Mouse (Mus musculus) retina, postnatal 7 days (tissue): Measurements from ENCODE around the gene Pde4d.

Experiments
- DNase-seq: peaks from one replicate; pipeline ENCODE4 v3.0.0-alpha.2; 2012; ENCODE audit warnings: low read depth, low spot score

The Pde4d gene

GRCm38 (mm10) chr13:109655390-109655789, 1205.6 kb downstream of the Pde4d start:
- DNase-seq, result no peak

GRCm38 (mm10) chr13:109659103-109659502, 1209.4 kb downstream of the Pde4d start:
- DNase-seq, result no peak

- DNase-seq, result no peak
These were observed 1211.6 kb downstream of the Pde4d start for GRCm38 (mm10) chr13:109661345-109661744.

- no peak for DNase-seq
These were observed 1212.4 kb downstream of the Pde4d start for GRCm38 (mm10) chr13:109662099-109662498.

GRCm38 (mm10) chr13:109662731-109663130, 1213.0 kb downstream of the Pde4d start:
- DNase-seq, result no peak

GRCm38 (mm10) chr13:109664956-109665802, 1215.4 kb downstream of the Pde4d start:
- no peak for DNase-seq

GRCm38 (mm10) chr13:109665803-109666403, 1216.2 kb downstream of the Pde4d start:
- no peak for DNase-seq

- no peak for DNase-seq
These were observed 1220.2 kb downstream of the Pde4d start for GRCm38 (mm10) chr13:109669965-109670364.

GRCm38 (mm10) chr13:109671589-109672347, 1222.0 kb downstream of the Pde4d start:
- DNase-seq, result no peak

GRCm38 (mm10) chr13:109677047-109677446, 1227.3 kb downstream of the Pde4d start:
- no peak for DNase-seq

GRCm38 (mm10) chr13:109677617-109678016, 1227.9 kb downstream of the Pde4d start:
- DNase-seq, result no peak

- no peak for DNase-seq
These were observed 1229.2 kb downstream of the Pde4d start for GRCm38 (mm10) chr13:109678991-109679390.

GRCm38 (mm10) chr13:109680229-109680628, 1230.5 kb downstream of the Pde4d start:
- DNase-seq, result no peak

GRCm38 (mm10) chr13:109681699-109682293, 1232.0 kb downstream of the Pde4d start:
- DNase-seq, result no peak

GRCm38 (mm10) chr13:109683001-109683400, 1233.3 kb downstream of the Pde4d start:
- DNase-seq, result no peak

GRCm38 (mm10) chr13:109684985-109685295, 1235.2 kb downstream of the Pde4d start:
- no peak for DNase-seq

- no peak for DNase-seq
These were observed 1235.8 kb downstream of the Pde4d start for GRCm38 (mm10) chr13:109685296-109686115.

GRCm38 (mm10) chr13:109686116-109686876, 1236.5 kb downstream of the Pde4d start:
- no peak for DNase-seq

- no peak for DNase-seq
These were observed 1237.2 kb downstream of the Pde4d start for GRCm38 (mm10) chr13:109686906-109687305.

- no peak for DNase-seq
These were observed 1238.4 kb downstream of the Pde4d start for GRCm38 (mm10) chr13:109688195-109688594.
